Mouse (Mus musculus) erythroblast, embryonic 14.5 days (primary cell): ENCODE measurements around the gene Ntsr2.

ENCODE experiments used
- GATA1 ChIP-seq: IDR thresholded peaks from 2 replicates; pipeline ENCODE4 v1.6.1; 2012; ENCODE audit warnings: low read length, inconsistent platforms, mixed read lengths
- TAL1 ChIP-seq: IDR thresholded peaks from 3 replicates; pipeline ENCODE4 v1.6.1; 2012; ENCODE audit warnings: low read length, inconsistent platforms, mixed read lengths

DNA sequence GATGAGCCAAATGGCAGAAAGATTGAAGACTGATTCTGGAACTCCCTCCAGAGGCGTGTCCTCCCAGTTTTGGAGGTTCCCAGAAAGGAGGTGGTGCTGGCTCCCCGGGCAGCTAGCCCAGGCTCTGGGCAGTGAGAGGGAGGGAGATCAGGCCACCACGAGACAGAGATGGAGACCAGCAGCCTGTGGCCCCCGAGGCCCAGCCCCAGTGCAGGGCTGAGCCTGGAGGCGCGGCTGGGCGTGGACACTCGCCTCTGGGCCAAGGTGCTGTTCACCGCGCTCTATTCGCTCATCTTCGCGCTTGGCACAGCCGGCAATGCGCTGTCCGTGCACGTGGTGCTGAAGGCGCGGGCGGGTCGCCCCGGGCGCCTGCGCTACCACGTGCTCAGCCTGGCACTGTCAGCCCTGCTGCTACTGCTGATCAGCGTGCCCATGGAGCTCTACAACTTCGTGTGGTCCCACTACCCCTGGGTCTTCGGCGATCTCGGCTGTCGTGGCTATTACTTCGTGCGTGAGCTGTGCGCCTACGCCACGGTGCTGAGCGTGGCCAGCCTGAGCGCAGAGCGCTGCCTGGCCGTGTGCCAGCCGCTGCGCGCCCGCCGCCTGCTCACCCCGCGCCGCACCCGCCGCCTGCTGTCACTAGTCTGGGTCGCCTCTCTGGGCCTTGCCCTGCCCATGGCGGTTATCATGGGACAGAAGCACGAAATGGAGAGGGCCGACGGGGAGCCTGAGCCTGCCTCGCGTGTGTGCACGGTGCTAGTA is at the start of gene Ntsr2:
- TF ChIP-seq GATA1 (no peak), TAL1 (no peak)
